Mouse (Mus musculus): ENCODE results near the gene Myh11. TPM values are rescaled to one million over a fixed set of nuclear protein-coding genes. Genes with fewer than 3 reads are reported as not detected.
"Not testable (repeated sequence)": the region's sequence is repeated elsewhere in the genome, so short reads cannot be mapped to it uniquely, and the experiment has no call there.

Gene Myh11
- total RNA-seq, 1 experiment from 2014 or later: not detected

GRCm38 (mm10) chr16:14182360-14182759 lies 108.8 kb downstream of the Myh11 start:
- no peak for ATAC-seq (ENCODE audit: extremely low read depth, insufficient number of reproducible peaks, low FRiP score, poor library complexity, severe bottlenecking)

- no peak for ATAC-seq (ENCODE audit: extremely low read depth, insufficient number of reproducible peaks, low FRiP score, poor library complexity, severe bottlenecking)
Observed at GRCm38 (mm10) chr16:14180163-14180733, 110.9 kb downstream of the Myh11 start.

- ATAC-seq (ENCODE audit: extremely low read depth, insufficient number of reproducible peaks, low FRiP score, poor library complexity, severe bottlenecking): no peak
Observed at GRCm38 (mm10) chr16:14178041-14178440, 113.1 kb downstream of the Myh11 start.

- no peak for ATAC-seq (ENCODE audit: extremely low read depth, insufficient number of reproducible peaks, low FRiP score, poor library complexity, severe bottlenecking)
Observed at GRCm38 (mm10) chr16:14169706-14170105, 121.5 kb downstream of the Myh11 start.

GRCm38 (mm10) chr16:14166490-14166889 lies 124.7 kb downstream of the Myh11 start:
- no peak for ATAC-seq (ENCODE audit: extremely low read depth, insufficient number of reproducible peaks, low FRiP score, poor library complexity, severe bottlenecking)

GRCm38 (mm10) chr16:14163731-14164130 lies 127.4 kb downstream of the Myh11 start:
- ATAC-seq (ENCODE audit: extremely low read depth, insufficient number of reproducible peaks, low FRiP score, poor library complexity, severe bottlenecking): no peak

- ATAC-seq (ENCODE audit: extremely low read depth, insufficient number of reproducible peaks, low FRiP score, poor library complexity, severe bottlenecking): peak; percentile 54
Observed at GRCm38 (mm10) chr16:14162988-14163416, 128.2 kb downstream of the Myh11 start, which contains the start of the genes Nde1 and Marf1. Gene Nde1 (plus strand): TSS chr16:14163275. Gene Marf1 (minus strand): TSS chr16:14163351.

- ATAC-seq (ENCODE audit: extremely low read depth, insufficient number of reproducible peaks, low FRiP score, poor library complexity, severe bottlenecking): no peak
Observed at GRCm38 (mm10) chr16:14160941-14161340, 130.2 kb downstream of the Myh11 start.

- peak; percentile 28 for ATAC-seq (ENCODE audit: extremely low read depth, insufficient number of reproducible peaks, low FRiP score, poor library complexity, severe bottlenecking)
Observed at GRCm38 (mm10) chr16:14159746-14160131, 131.4 kb downstream of the Myh11 start.

GRCm38 (mm10) chr16:14158936-14159745 lies 132.0 kb downstream of the Myh11 start:
- peak; percentile 93 for ATAC-seq (ENCODE audit: extremely low read depth, insufficient number of reproducible peaks, low FRiP score, poor library complexity, severe bottlenecking)

- ATAC-seq (ENCODE audit: extremely low read depth, insufficient number of reproducible peaks, low FRiP score, poor library complexity, severe bottlenecking): no peak
Observed at GRCm38 (mm10) chr16:14158536-14158935, 132.6 kb downstream of the Myh11 start.

GRCm38 (mm10) chr16:14156312-14156711 lies 134.9 kb downstream of the Myh11 start:
- no peak for ATAC-seq (ENCODE audit: extremely low read depth, insufficient number of reproducible peaks, low FRiP score, poor library complexity, severe bottlenecking)

GRCm38 (mm10) chr16:14155638-14156037 lies 135.5 kb downstream of the Myh11 start:
- not testable (repeated sequence) for ATAC-seq (ENCODE audit: extremely low read depth, insufficient number of reproducible peaks, low FRiP score, poor library complexity, severe bottlenecking)

- no peak for ATAC-seq (ENCODE audit: extremely low read depth, insufficient number of reproducible peaks, low FRiP score, poor library complexity, severe bottlenecking)
Observed at GRCm38 (mm10) chr16:14151718-14152117, 139.5 kb downstream of the Myh11 start.

GRCm38 (mm10) chr16:14147712-14148111 lies 143.5 kb downstream of the Myh11 start:
- no peak for ATAC-seq (ENCODE audit: extremely low read depth, insufficient number of reproducible peaks, low FRiP score, poor library complexity, severe bottlenecking)

Other genes starting within 250 kb of the Myh11 start
- gene Nde1, start 128.1 kb downstream of the Myh11 start, total RNA-seq (2017): 48.7 and 52.1 TPM in 2 replicates
- gene Marf1, start 128.0 kb downstream of the Myh11 start, total RNA-seq (2017): 72.2 and 75.2 TPM in 2 replicates
- gene Fopnl, start 26.0 kb upstream of the Myh11 start, total RNA-seq (2017): 35.4 and 35.7 TPM in 2 replicates
- gene Abcc1, start 70.2 kb upstream of the Myh11 start, total RNA-seq (2017): 18.6 and 22.6 TPM in 2 replicates